Mouse (Mus musculus) olfactory bulb, adult 2 months (tissue): ENCODE results near the gene Slc19a1.

Experiments
- CTCF ChIP-seq: fragments of 200-500 bp; IDR thresholded peaks from 2 replicates; pipeline ENCODE4 v1.5.1; 2012; ENCODE audit warnings: low read depth, mild to moderate bottlenecking, low read length, moderate library complexity; ENCODE audit not compliant: insufficient read depth
- POLR2A ChIP-seq: fragments of 200-500 bp; IDR thresholded peaks from 2 replicates; pipeline ENCODE4 v1.6.1; 2012; ENCODE audit warnings: mild to moderate bottlenecking, low read depth, low read length, moderate library complexity; ENCODE audit not compliant: insufficient read depth

- TF ChIP-seq CTCF: no peak
- no peak for TF ChIP-seq POLR2A
Measured at GRCm38 (mm10) chr10:77056768-77057167, 24.7 kb downstream of the Slc19a1 start.
